Mouse (Mus musculus): ENCODE data around the gene Rgs7.

- TF ChIP-seq CTCF (IDR thresholded peaks at IDR 0.05; ENCODE audit: borderline replicate concordance, insufficient read depth, low read length) (no peak), POLR2A (IDR thresholded peaks at IDR 0.05; ENCODE audit: low read depth, low read length) (no peak)
These were observed 119.7 kb downstream of the Rgs7 start for GRCm38 (mm10) chr1:175372571-175372970.
